Mouse (Mus musculus): ENCODE results near the gene Cdh4. TPM values are rescaled to one million over a fixed set of nuclear protein-coding genes. Genes with fewer than 3 reads are reported as not detected.

The Cdh4 gene
- total and polyA plus RNA-seq, 2 experiments from 2014 or later = 0.51 to 2.1 TPM

GRCm38 (mm10) chr2:179754776-179755175 is 312.5 kb downstream of the Cdh4 start:
- Histone ChIP-seq H3K9me3 (replicated peaks; ENCODE audit: control insufficient read depth, low read length) (no peaks in the 10 kb centered on the region), H3K4me2 (ENCODE audit: low read depth, low read length) (no peak overlapping the region), H3K4me1 (ENCODE audit: control insufficient read depth, insufficient read depth) (peaks cover 10% of the 10 kb centered on the region; the same call in 1 of the 2 replicates), H3K27ac (ENCODE audit: low read depth) (no peak overlapping the region), H3K36me3 (replicated peaks; ENCODE audit: control insufficient read depth, insufficient read depth, low read length) (no peaks in the 10 kb centered on the region), H3K4me3 (ENCODE audit: low read depth, low read length) (no peak overlapping the region), H3K27me3 (ENCODE audit: control insufficient read depth, insufficient read depth, low read length) (no peaks in the 10 kb centered on the region), H3K9ac (replicated peaks; ENCODE audit: low read depth, low read length) (no peak overlapping the region)
- no peak for DNase-seq (ENCODE audit: low spot score)
- TF ChIP-seq EP300 (IDR thresholded peaks at IDR 0.05; ENCODE audit: low read depth) = no peak
- no peak for TF ChIP-seq CTCF (IDR thresholded peaks at IDR 0.05; ENCODE audit: low read depth)
- ATAC-seq (ENCODE audit: insufficient read depth, low read depth) = no peak
- 62% methylated on average over 11 of the region's 11 CpGs for WGBS

GRCm38 (mm10) chr2:179761718-179762441 is 319.6 kb downstream of the Cdh4 start:
- Histone ChIP-seq H3K4me3 (ENCODE audit: low read depth, low read length) (no peak overlapping the region), H3K36me3 (replicated peaks; ENCODE audit: control insufficient read depth, insufficient read depth, low read length) (no peaks in the 10 kb centered on the region), H3K27ac (ENCODE audit: low read depth) (no peak overlapping the region), H3K9ac (replicated peaks; ENCODE audit: low read depth, low read length) (no peak overlapping the region), H3K27me3 (ENCODE audit: control insufficient read depth, insufficient read depth, low read length) (no peaks in the 10 kb centered on the region), H3K4me1 (ENCODE audit: control insufficient read depth, insufficient read depth) (no peaks in the 10 kb centered on the region), H3K4me2 (ENCODE audit: low read depth, low read length) (no peak overlapping the region), H3K9me3 (replicated peaks; ENCODE audit: control insufficient read depth, low read length) (no peaks in the 10 kb centered on the region)
- TF ChIP-seq CTCF (IDR thresholded peaks at IDR 0.05; ENCODE audit: low read depth) (no peak), EP300 (IDR thresholded peaks at IDR 0.05; ENCODE audit: low read depth) (no peak)
- WGBS = 45% methylated on average over 9 of the region's 9 CpGs
- no peak for DNase-seq (ENCODE audit: low spot score)
- ATAC-seq (ENCODE audit: insufficient read depth, low read depth) = no peak

GRCm38 (mm10) chr2:179762521-179763305 is 320.5 kb downstream of the Cdh4 start:
- Histone ChIP-seq H3K27me3 (ENCODE audit: control insufficient read depth, insufficient read depth, low read length) (no peaks in the 10 kb centered on the region), H3K9me3 (replicated peaks; ENCODE audit: control insufficient read depth, low read length) (no peaks in the 10 kb centered on the region), H3K4me3 (ENCODE audit: low read depth, low read length) (no peak overlapping the region), H3K4me2 (ENCODE audit: low read depth, low read length) (no peak overlapping the region), H3K9ac (replicated peaks; ENCODE audit: low read depth, low read length) (no peak overlapping the region), H3K27ac (ENCODE audit: low read depth) (no peak overlapping the region), H3K4me1 (ENCODE audit: control insufficient read depth, insufficient read depth) (0 out of 2 replicates have a peak, but pooled peaks cover 6% of the 10 kb centered on the region), H3K36me3 (replicated peaks; ENCODE audit: control insufficient read depth, insufficient read depth, low read length) (no peaks in the 10 kb centered on the region)
- DNase-seq (ENCODE audit: low spot score) (no peak), ATAC-seq (ENCODE audit: insufficient read depth, low read depth) (no peak)
- TF ChIP-seq EP300 (IDR thresholded peaks at IDR 0.05; ENCODE audit: low read depth) (no peak), CTCF (IDR thresholded peaks at IDR 0.05; ENCODE audit: low read depth) (no peak)
- whole genome bisulfite sequencing = 81% methylated on average over 13 of the region's 13 CpGs

GRCm38 (mm10) chr2:179764460-179764859 is 322.2 kb downstream of the Cdh4 start:
- H3K9me3 ChIP-seq (replicated peaks; ENCODE audit: control insufficient read depth, low read length) = no peaks in the 10 kb centered on the region
- no peak for ATAC-seq (ENCODE audit: insufficient read depth, low read depth)
- H3K4me2 ChIP-seq (ENCODE audit: low read depth, low read length) = no peak overlapping the region
- H3K27me3 ChIP-seq (ENCODE audit: control insufficient read depth, insufficient read depth, low read length) = no peaks in the 10 kb centered on the region
- WGBS = 94% methylated on average over 1 of the region's 2 CpGs
- H3K4me3 ChIP-seq (ENCODE audit: low read depth, low read length) = no peak overlapping the region
- H3K9ac ChIP-seq (replicated peaks; ENCODE audit: low read depth, low read length) = no peak overlapping the region
- 0 out of 2 replicates have a peak, but pooled peaks cover 13% of the 10 kb centered on the region for H3K4me1 ChIP-seq (ENCODE audit: control insufficient read depth, insufficient read depth)
- no peak overlapping the region for H3K27ac ChIP-seq (ENCODE audit: low read depth)
- H3K36me3 ChIP-seq (replicated peaks; ENCODE audit: control insufficient read depth, insufficient read depth, low read length) = no peaks in the 10 kb centered on the region
- no peak for DNase-seq (ENCODE audit: low spot score)
- TF ChIP-seq EP300 (IDR thresholded peaks at IDR 0.05; ENCODE audit: low read depth) (no peak), CTCF (IDR thresholded peaks at IDR 0.05; ENCODE audit: low read depth) (no peak)

- Histone ChIP-seq H3K9me3 (replicated peaks; ENCODE audit: control insufficient read depth, low read length) (no peaks in the 10 kb centered on the region), H3K4me1 (ENCODE audit: control insufficient read depth, insufficient read depth) (peaks cover 22% of the 10 kb centered on the region; the same call in 1 of the 2 replicates), H3K4me2 (ENCODE audit: low read depth, low read length) (peak overlapping the region; percentile 14; the same call in 1 of the 2 replicates), H3K36me3 (replicated peaks; ENCODE audit: control insufficient read depth, insufficient read depth, low read length) (no peaks in the 10 kb centered on the region), H3K27ac (ENCODE audit: low read depth) (no peak overlapping the region), H3K9ac (replicated peaks; ENCODE audit: low read depth, low read length) (no peak overlapping the region), H3K4me3 (ENCODE audit: low read depth, low read length) (no peak overlapping the region), H3K27me3 (ENCODE audit: control insufficient read depth, insufficient read depth, low read length) (no peaks in the 10 kb centered on the region)
- 31% methylated on average over 16 of the region's 16 CpGs for WGBS
- DNase-seq (ENCODE audit: low spot score) (no peak), ATAC-seq (ENCODE audit: insufficient read depth, low read depth) (no peak)
- no peak for TF ChIP-seq EP300 (IDR thresholded peaks at IDR 0.05; ENCODE audit: low read depth)
- TF ChIP-seq CTCF (IDR thresholded peaks at IDR 0.05; ENCODE audit: low read depth) = peak; percentile 8; the same call in 1 of the 2 replicates
Measured at GRCm38 (mm10) chr2:179766664-179767526, 324.7 kb downstream of the Cdh4 start.

Measured in heart, postnatal 0 days (tissue).